Mouse (Mus musculus) macrophage (primary cell): ENCODE data around the gene Tnfrsf26. TPM values are rescaled to one million over a fixed set of nuclear protein-coding genes. Genes with fewer than 3 reads are reported as not detected.
A peak's percentile ranks its signal among the peaks of the same experiment; 100 is the strongest.
"Not testable (repeated sequence)": the region's sequence is repeated elsewhere in the genome, so short reads cannot be mapped to it uniquely, and the experiment has no call there.

Experiments used
- H3K27ac ChIP-seq: fragments of 350-480 bp; formaldehyde crosslinking; 2 replicates; pipeline ENCODE4 v1.9.0; 2021
- H3K36me3 ChIP-seq: fragments of 350-480 bp; formaldehyde crosslinking; 2 replicates; pipeline ENCODE4 v1.9.0; 2021; ENCODE audit errors: inconsistent target
- H3K4me3 ChIP-seq: fragments of 350-480 bp; formaldehyde crosslinking; 2 replicates; pipeline ENCODE4 v1.9.0; 2021; ENCODE audit errors: inconsistent target
- H3K79me2 ChIP-seq: fragments of 350-480 bp; formaldehyde crosslinking; 2 replicates; pipeline ENCODE4 v1.9.0; 2021; ENCODE audit errors: inconsistent target
- WGBS: methylation state at CpG from one replicate; pipeline ENCODE4 v1.1.7; 2026; ENCODE audit warnings: inconsistent platforms; ENCODE audit not compliant: missing documents; 5-methylcytosine and 5-hydroxymethylcytosine counted together
- polyA plus RNA-seq: library from polyadenylated mRNA; stranded (reverse); fragments of 250-400 nt; gene quantifications from 3 replicates; pipeline ENCODE4 v1.2.4, GENCODE M21; 2018; ENCODE audit warnings: inconsistent platforms
- total RNA-seq, 78 experiments: library from RNA; depleted of rRNA; stranded (reverse); fragments of 250-400 nt; gene quantifications; 1 replicate in 9 of 78; 2 replicates in 24 of 78; 3 replicates in 43 of 78; 4 replicates in 2 of 78; pipeline ENCODE4 v1.2.4; 2018; ENCODE audit warnings: inconsistent platforms in 56 of 78

The Tnfrsf26 gene
- total RNA-seq (2018; cell fraction: chromatin; rRNA removed): 10 to 100 TPM in 1 of 26 experiments, 1 to 10 TPM in 19, under 1 TPM in 6; 0.37 to 11.2 (median 1.9) TPM
- total RNA-seq (2018; cell fraction: cytosol; rRNA removed): 10 to 100 TPM in 4 of 26 experiments, 1 to 10 TPM in 22; 3.6 to 12.1 (median 6.2) TPM
- 10 to 100 TPM in 6 of 26 experiments, 1 to 10 TPM in 20; 2.5 to 20.0 (median 7.6) TPM for total RNA-seq (2018; cell fraction: nucleus; rRNA removed)
- 5.9 to 10.7 TPM (median 10.6 TPM) in 3 replicates for polyA plus RNA-seq

DNA sequence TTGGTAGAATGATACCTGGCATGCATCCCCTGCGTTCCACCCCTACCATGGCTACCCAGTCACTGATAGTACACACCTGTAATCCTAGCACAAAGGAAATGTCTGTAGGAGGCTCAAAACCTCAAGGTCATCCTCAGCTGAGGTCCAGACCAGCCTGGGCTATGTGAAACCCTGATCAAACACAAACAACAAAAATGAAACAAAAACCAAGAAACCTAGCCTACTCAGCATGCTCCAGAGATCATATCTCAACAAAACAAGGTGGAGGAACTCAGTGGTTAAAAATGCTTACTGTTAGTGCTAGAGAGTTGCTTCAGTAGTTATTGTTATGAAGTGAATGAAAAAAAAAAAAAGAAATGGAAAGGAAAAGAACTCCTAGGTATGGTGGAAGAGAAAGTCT, at the start of gene Tnfrsf26:
Tnfrsf26 (minus strand) TSS at position 183 of the 400 bp plus-strand sequence.
- peak within 1 kb of the TSS; percentile 91 for H3K27ac ChIP-seq
- H3K4me3 ChIP-seq: peak within 1 kb of the TSS; percentile 40
- H3K79me2 ChIP-seq: peaks cover 31% of the 10 kb centered on the region
- no peaks in the 10 kb centered on the region for H3K36me3 ChIP-seq
- 57% methylated on average over 1 of the region's 1 CpGs for WGBS

DNA sequence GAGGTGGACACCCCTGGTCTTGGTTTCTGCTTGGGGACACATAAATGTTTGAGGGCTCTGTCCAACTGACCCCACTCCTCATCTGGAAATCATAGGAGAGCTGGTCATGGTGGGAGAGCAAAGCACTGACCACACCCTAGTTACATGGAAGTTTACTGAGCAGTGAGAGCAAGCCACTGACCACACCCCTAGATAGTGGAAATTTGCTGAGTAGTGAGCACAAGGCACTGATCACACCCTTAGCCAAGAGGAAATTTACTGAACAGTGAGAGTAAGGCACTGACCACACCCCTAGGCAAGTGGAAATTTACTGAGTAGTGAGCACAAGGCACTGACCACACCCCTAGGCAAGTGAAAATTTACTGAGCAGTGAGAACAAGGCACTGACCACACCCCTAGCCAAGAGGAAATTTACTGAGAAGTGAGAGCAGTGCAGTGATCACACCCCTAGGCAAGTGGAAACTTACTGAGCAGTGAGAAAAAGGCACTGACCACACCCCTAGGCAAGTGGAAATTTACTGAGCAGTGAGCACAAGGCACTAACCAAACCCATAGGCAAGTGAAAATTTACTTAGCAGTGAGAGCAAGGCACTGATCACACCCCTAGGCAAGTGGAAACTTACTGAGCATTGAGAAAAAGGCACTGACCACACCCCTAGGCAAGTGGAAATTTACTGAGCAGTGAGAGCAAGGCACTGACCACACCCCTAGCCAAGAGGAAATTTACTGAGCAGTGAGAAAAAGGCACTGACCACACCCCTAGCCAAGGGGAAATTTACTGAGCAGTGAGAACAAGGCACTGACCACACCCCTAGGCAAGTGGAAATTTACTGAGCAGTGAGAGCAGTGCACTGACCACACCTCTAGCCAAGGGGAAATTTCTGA, 38.1 kb upstream of the Tnfrsf26 start:
- Histone ChIP-seq H3K4me3 (no peak overlapping the region), H3K27ac (peak overlapping the region; percentile 39), H3K36me3 (no peaks in the 10 kb centered on the region), H3K79me2 (no peaks in the 10 kb centered on the region)

- H3K36me3 ChIP-seq: no peaks in the 10 kb centered on the region
- no peak overlapping the region for H3K4me3 ChIP-seq
- H3K79me2 ChIP-seq: no peaks in the 10 kb centered on the region
- 88% methylated on average over 2 of the region's 2 CpGs for WGBS
- H3K27ac ChIP-seq: no peak overlapping the region
Measured at GRCm38 (mm10) chr7:143663470-143663869, 34.9 kb upstream of the Tnfrsf26 start.

GRCm38 (mm10) chr7:143660797-143661196, 32.3 kb upstream of the Tnfrsf26 start:
- H3K36me3 ChIP-seq: no peaks in the 10 kb centered on the region
- no peak overlapping the region for H3K27ac ChIP-seq
- no peaks in the 10 kb centered on the region for H3K79me2 ChIP-seq
- no peak overlapping the region for H3K4me3 ChIP-seq

DNA sequence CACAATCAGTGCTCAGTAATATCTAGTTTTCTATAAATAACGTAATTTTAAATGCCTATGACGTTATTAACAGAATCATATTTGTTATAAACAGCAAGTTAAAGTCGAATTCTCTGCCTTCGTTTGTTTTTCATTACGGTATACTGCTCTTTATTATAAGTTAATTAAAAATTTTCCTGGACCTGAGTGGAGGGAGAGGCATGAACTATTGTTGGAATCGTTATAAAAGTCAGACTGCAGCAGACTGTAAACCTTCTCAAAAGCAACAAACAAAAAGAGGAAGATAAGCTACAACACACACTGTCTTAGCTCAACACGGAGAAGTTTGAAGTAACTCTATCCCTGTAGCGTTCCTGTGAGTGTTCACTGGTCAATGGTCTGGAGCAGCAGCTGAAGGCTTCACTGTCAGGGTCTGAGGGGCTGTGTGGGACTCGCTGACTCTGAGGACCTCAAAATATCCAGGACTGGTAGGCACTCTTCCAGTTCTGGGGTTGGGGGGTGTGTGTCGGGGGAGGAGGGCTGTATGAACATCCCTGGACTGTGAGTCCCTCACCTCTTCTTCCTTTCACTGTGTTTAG, 21.3 kb upstream of the Tnfrsf26 start:
- WGBS: 52% methylated on average over 10 of the region's 10 CpGs
- H3K79me2 ChIP-seq, H3K36me3 ChIP-seq, H3K27ac ChIP-seq: not testable (repeated sequence)
- H3K4me3 ChIP-seq: peak overlapping the region; percentile 65; the same call in 1 of the 2 replicates

DNA sequence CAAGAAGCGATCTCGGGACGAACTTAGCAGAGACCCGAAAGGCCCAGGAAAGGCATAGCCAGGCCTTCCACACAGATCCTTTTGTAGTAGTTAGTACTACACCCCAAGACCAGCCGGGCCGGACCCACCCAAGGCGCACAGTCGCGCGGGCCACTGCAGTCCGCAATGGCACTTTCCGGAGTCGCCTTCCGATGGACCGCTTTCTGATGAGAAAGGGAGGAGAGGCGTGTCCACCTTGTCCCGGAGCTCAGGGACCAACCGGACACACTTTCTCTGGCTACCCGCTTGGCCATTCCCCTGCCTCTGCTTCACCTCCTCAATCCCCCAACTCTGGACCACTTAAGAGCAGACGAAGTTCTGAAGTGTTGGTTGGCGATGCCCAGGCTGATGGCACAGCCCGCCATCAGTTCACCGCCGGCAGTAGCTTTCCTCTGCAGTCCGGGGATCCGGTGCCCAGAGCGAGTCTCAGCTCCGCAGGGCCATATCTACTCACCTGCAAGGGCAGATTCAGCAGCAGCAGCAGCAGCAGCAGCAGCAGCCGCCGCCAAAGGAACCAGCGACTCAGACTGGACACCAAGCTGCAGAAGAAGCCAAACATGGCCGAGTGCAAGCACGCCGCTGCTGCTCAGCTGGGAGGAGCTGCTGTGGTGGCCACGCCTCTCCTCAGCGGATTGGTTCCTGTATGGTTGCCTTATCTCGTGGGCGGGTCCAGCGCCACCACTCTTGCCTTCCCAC, 20.7 kb upstream of the Tnfrsf26 start, which contains the start of gene Tnfrsf22:
Tnfrsf22 (minus strand) TSS at position 628 of the 735 bp plus-strand sequence.
- 6% methylated on average over 39 of the region's 39 CpGs for WGBS
- no peak within 1 kb of the TSS for H3K27ac ChIP-seq
- no peaks in the 10 kb centered on the region for H3K79me2 ChIP-seq
- H3K4me3 ChIP-seq: peak within 1 kb of the TSS; percentile 65
- no peaks in the 10 kb centered on the region for H3K36me3 ChIP-seq

- H3K4me3 ChIP-seq: not testable (repeated sequence)
- 100% methylated on average over 1 of the region's 2 CpGs for WGBS
Measured at GRCm38 (mm10) chr7:143643949-143644348, 15.4 kb upstream of the Tnfrsf26 start.

DNA sequence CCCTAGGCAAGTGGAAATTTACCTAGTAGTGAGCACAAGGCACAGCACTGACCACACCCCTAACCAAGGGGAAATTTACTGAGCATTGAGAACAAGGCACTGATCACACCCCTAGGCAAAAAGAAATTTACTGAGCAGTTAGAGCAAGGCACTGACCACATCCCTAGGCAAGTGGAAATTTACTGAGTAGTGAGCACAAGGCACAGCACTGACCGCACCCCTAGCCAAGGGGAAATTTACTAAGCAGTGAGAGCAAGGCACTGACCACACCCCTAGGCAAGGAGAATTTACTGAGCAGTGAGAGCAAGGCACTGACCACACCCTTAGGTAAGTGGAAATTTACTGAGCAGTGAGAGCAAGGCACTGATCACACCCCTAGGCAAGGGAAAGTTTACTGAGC, 8.2 kb upstream of the Tnfrsf26 start:
- Histone ChIP-seq H3K79me2 (no peaks in the 10 kb centered on the region), H3K27ac (no peak overlapping the region), H3K36me3 (no peaks in the 10 kb centered on the region), H3K4me3 (no peak overlapping the region)
- 92% methylated on average over 1 of the region's 1 CpGs for WGBS

More at GRCm38 (mm10) chr7:143643949-143644348, 15.4 kb upstream of the Tnfrsf26 start:
- H3K79me2 ChIP-seq, H3K27ac ChIP-seq, H3K36me3 ChIP-seq: not testable (repeated sequence)

DNA sequence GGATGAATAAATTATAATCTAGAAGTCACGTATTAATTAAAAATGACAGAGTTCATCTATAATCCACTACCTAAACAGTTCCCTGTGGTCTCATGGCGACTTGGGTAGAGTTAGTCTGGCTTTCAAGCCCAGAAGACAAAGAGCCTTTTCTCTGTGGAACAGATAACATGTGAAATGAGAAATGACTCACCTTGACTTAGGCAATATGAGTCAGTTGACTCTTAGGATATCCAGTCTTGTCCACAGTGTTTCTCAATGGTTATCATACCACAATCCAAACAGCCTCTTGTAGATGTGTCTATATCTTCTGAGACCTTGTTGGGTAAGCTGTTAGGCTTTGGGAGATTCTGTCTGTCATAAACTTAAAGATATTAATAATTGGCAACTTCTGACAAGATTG, 3.0 kb upstream of the Tnfrsf26 start:
- Histone ChIP-seq H3K27ac (no peak overlapping the region), H3K79me2 (peaks cover 18% of the 10 kb centered on the region), H3K36me3 (no peaks in the 10 kb centered on the region), H3K4me3 (no peak overlapping the region)
- 86% methylated on average over 2 of the region's 2 CpGs for WGBS

GRCm38 (mm10) chr7:143629501-143629900, 979 bp upstream of the Tnfrsf26 start:
- Histone ChIP-seq H3K36me3 (no peaks in the 10 kb centered on the region), H3K27ac (peak overlapping the region; percentile 91), H3K4me3 (no peak overlapping the region), H3K79me2 (peaks cover 31% of the 10 kb centered on the region)
- 18% methylated on average over 1 of the region's 1 CpGs for WGBS

- peak overlapping the region; percentile 91 for H3K27ac ChIP-seq
- peak overlapping the region; percentile 40 for H3K4me3 ChIP-seq
- WGBS: 11% methylated on average over 8 of the region's 10 CpGs
Measured at GRCm38 (mm10) chr7:143627555-143628286, 801 bp downstream of the Tnfrsf26 start.

DNA sequence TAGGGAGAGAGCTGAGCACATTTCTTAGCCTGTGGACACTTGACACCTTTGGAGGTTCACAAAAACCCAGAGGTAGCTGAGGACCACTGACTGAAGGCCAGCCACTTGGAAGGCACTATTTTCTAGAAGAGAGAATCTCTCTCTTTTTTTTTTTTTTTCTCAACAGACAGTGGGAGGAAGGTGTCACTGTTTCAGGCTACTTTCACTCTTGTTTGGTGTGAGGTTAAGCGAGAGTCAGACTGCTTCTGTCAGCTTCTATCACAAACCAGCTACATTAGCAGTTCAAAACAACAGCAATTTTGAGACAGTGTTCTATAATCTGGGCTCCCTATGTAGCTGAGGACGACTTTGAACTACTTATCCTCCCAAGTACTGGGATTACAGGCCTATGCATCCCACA, 2.3 kb downstream of the Tnfrsf26 start:
- Histone ChIP-seq H3K4me3 (peak overlapping the region; percentile 3; the same call in 1 of the 2 replicates), H3K36me3 (no peaks in the 10 kb centered on the region), H3K79me2 (peaks cover 44% of the 10 kb centered on the region), H3K27ac (peak overlapping the region; percentile 33)
- WGBS: 45% methylated on average over 2 of the region's 2 CpGs

More at GRCm38 (mm10) chr7:143627555-143628286, 801 bp downstream of the Tnfrsf26 start:
- no peaks in the 10 kb centered on the region for H3K36me3 ChIP-seq
- peaks cover 39% of the 10 kb centered on the region for H3K79me2 ChIP-seq

DNA sequence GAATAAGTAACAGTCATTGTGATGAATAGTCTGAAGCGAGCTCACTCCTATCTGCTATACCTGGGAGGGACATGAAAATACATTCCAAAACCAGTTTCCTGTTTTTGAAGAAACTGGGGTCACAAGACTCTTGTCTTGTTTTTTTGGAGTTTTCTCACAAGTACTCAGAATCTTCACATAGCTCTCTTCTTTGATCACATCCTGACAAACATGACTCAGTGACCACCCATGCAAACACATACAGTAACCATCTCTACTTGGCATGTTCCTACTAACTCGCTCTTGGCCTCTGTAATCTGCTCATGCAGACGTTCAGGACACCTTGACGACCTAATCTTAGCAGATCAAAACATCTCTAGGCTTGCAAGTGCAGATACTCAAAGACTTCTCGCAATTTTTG, 3.4 kb downstream of the Tnfrsf26 start:
- Histone ChIP-seq H3K4me3 (no peak overlapping the region), H3K36me3 (no peaks in the 10 kb centered on the region), H3K79me2 (peaks cover 36% of the 10 kb centered on the region), H3K27ac (peak overlapping the region; percentile 47)
- WGBS: 40% methylated on average over 5 of the region's 5 CpGs

DNA sequence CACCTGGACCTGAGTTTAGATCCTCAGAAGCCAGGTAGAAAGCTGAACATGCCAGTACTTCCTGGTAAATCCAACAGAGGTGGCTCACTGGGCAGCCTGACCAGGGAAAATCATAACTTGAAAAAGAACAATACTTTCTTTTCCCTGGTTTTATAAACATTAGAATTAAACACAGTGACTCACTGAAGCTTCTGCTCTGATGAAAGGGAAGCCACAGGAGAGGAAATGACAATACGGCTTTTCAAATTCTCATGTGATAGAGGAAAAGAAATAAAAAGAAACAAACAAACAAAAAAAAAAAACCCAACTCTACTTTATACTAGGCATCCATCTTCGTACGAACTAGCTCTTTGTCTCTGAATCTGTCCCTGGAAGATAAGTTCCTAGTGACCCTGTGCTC, 4.0 kb downstream of the Tnfrsf26 start:
- WGBS: 34% methylated on average over 3 of the region's 3 CpGs
- H3K79me2 ChIP-seq: peaks cover 33% of the 10 kb centered on the region
- no peaks in the 10 kb centered on the region for H3K36me3 ChIP-seq
- peak overlapping the region; percentile 47 for H3K27ac ChIP-seq
- no peak overlapping the region for H3K4me3 ChIP-seq
